Mouse (Mus musculus) thymus, postnatal 4 days (tissue): ENCODE measurements around the gene Mertk.

Source experiments
- DNase-seq: peaks from one replicate; pipeline ENCODE4 v3.0.0; 2021

Gene Mertk

DNA sequence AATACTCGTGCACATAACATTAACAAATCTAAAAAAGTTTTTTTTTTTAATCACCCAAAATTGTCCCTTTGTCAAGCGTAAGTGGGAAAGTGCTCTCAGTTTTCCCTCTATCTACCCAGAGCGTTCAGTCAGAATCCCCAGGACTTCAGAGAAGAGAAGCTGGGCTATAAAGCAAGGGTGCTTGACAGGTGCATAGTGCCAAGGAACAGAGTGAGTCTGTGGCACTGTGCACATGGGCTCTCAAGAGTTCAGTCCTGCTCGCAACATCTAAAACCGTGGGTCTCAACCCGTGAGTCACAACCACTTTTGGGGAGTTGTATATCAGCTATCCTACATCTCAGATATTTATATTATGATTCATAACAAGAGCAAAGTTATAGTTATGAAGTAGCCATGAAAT, 71.8 kb downstream of the Mertk start:
- no peak for DNase-seq

DNA sequence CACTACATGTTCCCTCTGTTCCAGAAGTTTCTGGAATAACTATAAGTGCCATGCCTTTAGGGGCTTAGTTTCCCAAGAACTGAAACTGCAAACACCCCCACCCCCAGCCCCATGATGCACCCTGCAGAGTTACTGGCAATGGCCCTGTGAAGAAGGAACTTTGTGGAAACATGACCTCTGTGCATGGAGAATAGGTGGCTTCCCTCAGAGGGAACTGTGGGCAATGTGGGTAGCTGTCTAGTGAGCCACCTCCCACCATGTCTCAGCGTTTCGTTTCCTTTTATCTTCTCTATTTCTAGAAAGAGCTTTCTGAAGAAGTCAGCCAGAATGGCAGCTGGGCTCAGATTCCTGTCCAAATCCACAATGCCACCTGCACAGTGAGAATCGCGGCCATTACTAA, 72.3 kb downstream of the Mertk start:
- DNase-seq = no peak

DNA sequence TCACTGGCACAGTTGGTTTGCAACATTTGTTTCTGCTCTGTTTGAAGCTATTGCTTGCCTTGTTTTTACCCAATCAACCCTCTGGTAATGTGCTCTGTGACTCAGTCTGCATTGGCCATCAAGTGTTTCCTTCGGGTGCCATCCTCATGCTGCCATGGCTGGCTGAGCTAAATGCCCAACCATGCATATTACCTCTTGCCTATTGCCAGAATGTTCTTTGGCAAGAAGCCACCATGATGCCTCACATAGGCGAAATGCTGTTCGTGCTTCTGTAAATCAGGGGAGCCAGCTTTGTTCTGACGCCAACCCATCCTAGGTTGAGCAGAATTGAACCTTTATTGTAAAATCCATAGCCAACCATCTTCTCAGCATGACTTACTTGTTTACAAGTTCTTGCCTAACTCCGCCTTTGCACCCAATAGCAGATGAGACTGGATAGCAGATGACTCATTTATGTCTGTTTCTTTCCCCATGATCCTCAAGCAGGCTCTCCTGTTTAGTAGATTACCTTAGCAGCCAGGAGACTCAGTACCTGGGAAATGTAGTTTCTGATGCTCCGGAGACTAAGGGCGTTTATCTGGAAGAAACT, 73.1 kb downstream of the Mertk start:
- no peak for DNase-seq

DNA sequence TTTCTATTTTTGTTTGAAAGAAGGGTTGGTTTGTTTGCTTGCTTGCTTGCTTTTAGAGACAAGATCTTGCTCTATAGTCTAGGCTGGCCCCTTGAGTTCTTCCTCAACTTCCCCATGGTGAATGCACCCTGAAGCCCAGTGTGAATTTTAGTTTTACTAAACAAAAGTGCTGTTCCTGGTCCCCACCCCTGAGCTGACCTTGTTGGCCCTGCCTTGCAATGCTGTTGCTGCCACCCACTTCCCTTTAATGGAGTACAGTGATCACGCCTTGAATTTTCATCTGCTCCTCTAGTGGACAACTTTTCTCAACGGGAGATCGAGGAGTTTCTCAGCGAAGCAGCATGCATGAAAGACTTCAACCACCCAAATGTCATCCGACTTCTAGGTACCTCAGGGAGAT, 83.5 kb downstream of the Mertk start:
- no peak for DNase-seq

DNA sequence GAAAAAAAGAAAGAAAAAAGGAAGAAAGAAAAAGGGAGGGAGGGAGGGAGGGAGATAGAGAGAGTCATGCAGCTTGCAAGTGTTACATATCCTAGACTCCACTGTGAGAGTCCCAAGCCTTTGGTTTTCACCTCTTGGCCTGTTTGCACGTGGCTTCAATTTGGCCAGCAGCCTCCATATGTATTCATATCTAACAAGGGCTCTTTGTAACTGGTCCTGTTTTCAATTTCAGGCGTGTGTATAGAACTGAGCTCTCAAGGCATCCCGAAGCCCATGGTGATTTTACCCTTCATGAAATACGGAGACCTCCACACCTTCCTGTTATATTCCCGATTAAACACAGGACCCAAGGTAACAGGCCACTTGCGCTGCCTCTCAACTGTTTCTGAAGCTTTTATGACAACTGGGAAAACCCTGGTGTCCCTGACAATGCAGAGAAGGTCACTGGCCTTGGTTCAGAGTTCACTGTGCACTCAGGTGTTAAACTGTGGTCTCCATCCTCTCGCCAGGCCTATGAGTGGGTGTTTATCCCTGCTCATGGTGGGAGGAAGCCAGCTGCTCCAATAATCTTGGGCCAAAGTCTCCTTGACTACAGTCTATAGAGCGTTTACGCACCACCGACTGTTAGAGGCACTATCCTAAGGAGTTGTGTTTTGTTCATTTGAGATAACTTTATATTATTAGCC, 85.0 kb downstream of the Mertk start:
- DNase-seq = no peak

DNA sequence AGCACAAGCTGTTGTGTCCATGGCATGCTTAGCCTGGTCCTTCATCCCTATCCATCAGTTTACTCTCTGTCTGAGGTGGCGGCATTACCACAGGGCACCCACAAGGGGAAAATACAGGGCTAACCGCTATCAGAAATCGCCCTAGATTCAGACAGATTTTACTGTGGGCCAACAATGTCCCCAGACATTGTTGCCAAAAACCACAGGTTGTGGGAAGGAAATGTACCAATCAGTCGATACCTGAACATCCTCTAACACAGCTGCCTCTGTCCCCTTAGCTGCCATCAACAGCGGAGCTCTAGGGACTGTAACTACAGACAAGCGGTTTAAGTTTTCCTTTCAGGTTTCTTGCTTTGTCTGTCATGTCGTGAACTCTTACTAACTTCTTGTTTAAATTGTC, 86.1 kb downstream of the Mertk start:
- DNase-seq = no peak

DNA sequence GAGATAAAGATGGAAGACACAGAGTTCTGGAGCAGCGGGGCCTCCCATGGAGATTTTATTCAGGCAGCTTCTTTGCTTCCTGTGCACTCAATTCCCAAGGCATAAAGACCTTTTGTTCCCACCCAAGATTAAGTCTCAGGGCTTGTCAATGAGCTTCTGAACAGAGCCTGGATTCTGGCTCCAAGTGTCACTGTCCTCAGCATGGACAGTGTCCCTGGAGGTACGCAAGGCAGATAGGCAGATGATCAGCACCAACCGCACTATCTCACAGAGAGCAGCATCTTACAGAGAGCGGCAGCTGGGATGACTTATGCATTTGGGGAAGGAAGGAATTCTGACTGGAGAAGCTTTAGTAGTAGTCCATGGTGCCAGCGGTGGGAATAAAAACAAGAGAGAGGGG, 87.6 kb downstream of the Mertk start:
- DNase-seq = no peak

DNA sequence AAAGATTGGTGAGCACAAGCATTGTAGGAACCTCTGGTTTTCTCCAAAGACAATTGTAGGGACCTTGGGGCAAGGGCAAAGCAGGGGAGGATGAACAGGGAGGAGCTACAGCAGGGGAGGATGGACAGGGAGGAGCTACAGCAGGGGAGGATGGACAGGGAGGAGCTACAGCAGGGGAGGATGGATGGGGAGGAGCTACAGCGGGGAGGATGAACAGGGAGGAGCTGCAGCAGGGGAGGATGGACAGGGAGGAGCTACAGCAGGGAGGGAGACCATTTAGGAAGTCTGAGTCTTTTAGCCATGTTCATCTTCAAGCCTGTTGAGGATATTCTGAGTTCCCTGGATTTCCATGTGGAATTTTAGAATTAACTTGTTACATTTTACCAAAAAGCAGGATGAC, 88.0 kb downstream of the Mertk start:
- DNase-seq = no peak

DNA sequence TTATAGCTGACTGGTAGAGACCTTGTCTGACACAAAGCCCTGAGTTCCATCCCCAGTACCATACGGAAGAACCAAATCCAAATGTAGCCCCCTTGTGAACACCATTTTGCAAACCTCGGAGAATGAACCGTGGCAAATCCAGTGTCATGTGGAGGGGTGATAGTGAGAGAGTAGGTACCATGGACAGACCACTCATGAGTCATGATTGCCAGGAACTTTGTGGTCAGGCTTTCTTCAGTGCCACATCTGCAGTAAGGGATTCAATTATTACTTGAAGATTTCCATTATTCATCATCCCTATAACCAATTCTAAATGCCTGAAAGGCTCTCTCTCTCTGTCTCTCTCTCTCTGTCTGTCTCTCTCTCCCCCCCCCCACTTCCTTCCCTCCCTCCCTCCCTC, 89.0 kb downstream of the Mertk start:
- DNase-seq = no peak

DNA sequence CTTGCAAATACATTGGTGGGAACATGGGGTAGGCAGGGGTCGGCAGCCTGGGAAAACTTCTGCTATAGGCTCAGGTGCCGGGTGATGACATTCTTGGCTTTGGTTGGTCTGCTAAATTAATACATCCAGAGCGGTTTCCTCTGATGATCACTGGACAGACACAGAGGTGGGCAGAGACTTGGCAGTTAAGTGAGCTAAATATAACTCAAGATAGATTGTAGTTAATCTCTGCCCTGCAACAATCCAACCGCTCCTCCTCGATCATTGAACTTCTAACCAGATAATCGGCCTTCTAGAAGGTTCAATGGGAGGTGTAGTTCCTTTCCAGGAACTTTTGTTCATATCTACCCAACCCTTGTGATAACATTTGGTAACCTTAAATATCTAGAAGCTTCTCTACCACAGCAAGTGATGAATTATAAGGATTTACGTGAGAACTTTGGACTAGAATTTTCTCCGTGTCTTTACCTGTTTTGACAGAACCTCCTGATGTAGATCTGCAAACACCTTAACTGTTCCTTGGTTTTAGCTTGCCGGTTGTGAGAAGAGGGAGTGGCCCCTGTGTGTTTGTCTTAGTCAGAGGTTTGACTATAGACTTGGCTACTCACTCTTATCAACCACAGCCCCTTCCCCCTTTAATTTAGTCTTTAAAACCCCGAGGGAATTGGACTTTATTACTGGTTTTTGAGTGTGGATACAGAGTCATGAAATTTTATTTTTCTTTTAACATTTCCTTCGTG, 92.3 kb downstream of the Mertk start:
- no peak for DNase-seq

DNA sequence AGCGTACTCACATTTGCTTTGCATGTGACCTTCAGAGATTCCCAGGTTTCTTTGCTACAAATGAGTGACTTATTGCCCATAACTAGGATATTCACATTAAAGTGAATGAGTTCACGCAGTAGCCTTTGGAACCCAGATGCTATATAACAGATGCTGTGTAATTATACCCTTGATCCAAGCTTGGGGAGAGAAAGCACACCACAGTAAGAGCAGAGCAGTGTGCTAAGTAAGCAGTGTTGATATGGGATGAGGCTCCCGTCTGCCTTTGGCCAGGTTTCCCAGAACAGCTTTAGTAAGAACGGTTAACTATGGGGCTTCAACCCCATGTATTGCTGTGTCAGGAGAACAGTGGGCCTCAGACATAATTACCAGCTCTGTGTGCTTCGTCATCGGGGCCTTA, 95.2 kb downstream of the Mertk start:
- no peak for DNase-seq

DNA sequence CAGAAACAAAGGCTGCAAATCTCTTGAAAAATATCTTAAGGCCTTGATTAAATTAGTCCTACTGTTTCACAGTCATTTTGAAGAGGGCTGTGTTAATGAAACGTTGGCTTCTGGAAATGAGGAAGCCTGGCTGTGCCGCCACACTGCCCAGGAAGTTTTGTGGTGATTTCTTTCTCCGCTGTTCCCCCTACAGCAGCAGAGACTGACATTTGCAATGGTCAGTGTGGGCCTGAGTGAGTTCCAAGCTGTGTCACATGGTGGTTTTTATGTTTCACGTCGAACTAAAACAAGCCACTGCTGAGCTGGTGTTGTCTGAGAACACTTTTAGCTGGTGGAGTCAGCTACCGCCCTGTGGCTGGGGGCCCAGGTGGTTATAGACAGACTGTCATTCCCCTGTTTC, 97.7 kb downstream of the Mertk start:
- no peak for DNase-seq

DNA sequence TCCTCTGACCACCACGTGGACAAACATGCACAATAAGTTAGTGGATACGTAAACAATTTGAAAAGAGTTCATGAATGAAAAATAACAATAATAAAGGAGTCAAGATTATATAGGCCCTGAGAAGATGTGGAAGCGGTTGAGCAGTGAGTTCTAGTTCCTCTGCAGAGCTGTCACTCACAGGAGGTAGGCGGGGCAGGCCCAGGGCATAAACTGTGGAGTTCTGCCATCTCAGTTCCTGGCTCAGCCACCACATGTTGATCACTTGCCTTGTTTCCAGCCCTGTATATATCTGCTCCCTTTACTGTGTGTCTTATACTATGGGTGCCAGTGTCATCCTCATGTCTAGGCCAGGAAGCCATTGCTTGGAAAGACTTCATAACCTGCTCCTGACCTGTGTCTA, 104.7 kb downstream of the Mertk start:
- no peak for DNase-seq

DNA sequence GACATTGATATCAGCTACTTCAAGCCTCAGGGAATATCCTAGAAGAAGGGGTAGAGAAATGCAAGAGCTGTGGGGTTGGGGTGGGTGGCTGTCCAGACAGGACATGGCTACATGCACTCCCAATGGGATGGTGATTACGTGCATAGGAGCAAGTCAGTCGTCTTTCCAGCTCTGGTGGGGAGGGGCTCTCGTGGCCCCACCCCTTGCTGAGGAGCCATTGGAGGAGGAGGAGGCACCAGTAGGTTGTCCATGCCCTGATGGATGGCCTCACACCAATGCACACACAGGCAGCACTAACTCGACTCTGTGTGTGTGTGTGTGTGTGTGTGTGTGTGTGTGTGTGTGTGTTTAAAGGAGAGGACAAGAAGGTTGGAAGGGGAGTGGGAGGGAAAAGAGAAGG, 106.6 kb downstream of the Mertk start:
- DNase-seq = no peak

DNA sequence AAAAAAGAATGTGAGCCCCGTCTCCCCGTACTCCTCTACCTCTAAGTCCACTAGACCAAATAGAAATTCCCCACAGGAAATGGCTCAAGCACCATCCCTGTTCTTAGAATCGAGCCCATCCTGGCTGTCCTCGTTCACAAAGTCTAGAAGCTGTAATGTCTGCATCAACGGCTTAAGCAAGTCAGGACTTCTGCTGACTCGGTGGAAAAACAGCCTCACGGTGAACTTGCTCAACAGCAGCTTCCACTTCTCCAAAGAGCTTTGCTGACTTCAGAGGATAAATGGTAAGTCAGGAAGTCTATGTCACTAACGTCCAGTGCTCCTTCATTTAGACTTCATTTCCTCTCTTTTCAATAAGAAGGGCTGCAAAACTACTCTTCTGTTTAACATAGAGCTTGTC, 107.8 kb downstream of the Mertk start:
- DNase-seq = no peak

DNA sequence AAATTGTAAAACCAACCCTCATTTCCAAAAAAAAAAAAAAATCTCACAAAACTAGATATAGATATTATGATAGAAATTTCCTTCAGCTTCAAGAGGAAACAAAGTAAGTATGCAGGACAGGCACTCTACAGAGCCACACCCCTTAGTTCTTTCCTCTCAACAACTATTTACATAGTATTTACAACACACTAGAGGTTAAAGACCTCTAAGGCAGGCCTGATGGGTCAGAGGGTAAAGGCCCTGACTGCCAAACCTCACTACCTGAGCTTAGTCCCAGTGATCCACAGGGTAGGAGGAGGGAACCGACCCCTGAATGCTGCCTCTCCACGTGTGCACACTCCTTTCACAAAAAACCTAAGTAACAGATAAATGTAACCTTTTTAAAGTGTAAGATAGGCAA, 114.0 kb downstream of the Mertk start:
- DNase-seq = no peak

DNA sequence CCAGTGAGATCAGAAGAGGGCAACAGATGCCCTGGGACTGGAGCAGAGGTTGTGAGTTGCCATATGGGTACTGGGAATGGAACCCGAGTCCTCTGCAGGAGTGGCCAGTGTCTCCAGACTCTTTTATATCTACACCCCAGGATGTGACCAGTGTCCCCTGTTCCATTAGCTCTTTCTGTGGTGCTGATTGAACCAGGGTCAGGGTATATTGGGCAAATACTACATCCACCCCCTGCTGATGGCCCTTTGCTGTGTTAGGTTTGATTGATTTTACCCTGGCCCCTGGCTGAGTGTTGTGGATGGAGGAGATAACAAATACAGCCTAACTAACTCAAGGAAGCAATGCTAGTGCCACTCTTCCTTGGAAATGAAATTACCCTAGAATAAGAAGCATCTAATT, 117.6 kb downstream of the Mertk start:
- no peak for DNase-seq

DNA sequence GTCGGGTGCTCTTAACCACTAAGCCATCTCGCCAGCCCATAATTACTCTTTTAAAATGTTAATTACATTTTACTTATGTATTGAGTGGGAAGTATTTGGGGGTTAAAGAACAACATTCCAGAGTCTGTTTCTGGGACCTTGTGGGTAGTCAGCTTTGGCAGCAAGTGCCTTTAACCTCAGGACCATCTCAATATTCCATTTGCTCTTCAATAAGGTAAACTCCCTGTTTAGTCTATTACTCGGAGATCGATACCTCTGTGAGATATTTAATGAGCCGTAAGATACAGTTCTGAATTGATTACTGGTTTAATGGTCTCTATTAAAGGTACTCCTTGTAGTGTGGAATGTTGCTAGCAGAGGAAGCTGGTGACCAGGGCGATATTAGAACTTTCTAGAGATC, 118.2 kb downstream of the Mertk start:
- DNase-seq = no peak

DNA sequence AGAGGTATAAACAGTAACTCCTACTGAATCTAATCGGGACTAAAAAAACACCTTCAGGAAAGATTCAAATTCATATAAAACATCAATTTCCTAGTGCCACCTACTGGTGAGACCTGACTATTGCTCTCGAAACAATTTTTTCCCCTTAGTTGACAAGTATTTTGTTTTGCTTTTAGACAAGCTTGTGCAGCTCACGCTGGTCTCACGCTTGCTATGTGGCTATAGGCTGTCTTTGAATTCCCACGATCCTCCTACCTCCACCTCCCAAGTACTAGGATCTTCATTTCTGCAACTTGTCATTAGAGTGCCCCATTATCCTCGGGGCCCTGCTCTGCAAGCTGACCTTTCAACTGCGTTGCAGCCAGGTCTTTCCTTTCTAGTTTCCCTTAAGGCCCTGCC, 118.6 kb downstream of the Mertk start:
- no peak for DNase-seq

DNA sequence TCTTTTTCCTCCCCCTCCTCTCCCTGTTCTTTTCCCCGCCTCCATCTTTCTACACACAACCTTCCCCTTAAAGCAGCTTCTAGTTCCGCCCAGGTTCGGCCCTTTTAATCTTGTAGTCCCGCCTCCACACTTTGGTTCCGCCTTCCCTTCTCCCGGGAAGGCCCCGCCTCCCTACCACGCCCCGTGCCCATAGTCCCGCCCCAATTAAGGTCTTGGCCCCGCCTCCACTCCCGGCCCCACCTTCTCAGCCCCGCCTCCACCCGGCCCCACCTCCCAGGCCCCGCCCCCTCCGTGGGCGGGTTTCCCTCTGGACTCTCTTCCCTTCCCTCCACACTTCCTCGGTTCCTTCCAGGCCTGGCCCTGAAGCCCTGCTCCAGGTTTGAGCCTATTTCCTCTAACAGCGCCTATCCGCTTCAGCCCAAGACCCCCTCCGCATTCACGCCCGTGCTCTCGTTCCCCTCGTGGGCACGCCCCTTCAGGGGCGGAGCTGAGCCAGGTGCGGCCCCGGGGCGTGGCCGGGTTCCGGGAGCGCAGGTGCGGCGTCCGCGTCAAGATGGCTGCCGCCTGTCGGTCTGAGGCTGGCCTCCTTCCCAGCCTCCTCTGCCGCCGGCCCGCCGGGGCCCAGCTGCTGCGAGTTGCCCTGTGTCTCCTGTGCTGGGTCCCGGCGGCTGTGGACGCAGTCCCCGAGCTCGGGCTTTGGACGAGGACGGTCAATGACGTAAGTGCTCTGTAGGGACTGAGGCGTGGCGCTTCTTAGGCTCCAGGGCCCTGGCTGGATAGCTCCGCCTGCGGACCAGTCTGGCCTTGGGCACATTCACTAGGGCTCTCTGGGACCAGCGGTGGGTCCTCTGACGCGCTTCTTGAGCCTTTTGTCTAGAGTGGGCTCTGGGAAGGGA, 119.3 kb downstream of the Mertk start, which contains the start of gene Tmem87b:
Gene Tmem87b (plus strand): TSS at position 333 of the 896 bp plus-strand sequence.
- DNase-seq = peak; percentile 98

DNA sequence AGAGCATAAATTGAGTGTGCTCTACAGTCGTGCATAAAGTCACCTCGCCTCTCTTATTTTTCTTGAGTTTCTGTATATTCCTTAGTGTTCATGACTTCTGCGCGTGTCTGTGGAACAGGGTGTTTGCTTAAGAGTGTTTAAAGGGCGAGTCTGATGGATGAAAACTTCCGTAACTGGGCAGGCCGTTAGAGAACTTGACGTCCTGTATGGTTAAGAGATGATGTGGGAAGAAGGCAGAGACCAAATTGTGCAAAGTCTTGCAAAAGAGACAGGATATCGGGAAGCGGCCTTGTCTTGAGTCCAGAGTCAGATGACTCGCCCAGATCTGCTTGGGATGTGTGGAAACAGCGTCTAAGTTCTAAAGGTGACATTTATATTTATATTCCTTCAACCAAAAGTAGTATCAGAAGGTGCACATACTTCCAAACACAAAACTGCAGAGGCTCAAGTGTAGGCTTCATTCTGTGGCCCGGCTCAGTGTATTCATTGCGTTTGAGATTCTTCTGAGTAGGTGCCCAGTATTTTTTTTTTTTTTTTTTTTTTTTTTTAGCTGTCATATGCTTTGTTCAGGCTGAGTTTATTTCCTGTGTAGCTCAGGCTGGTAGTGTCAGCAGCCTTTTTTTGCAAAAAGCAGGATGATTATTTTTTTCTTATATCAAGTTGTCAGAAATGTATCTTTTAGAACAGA, 120.3 kb downstream of the Mertk start:
- DNase-seq = no peak

DNA sequence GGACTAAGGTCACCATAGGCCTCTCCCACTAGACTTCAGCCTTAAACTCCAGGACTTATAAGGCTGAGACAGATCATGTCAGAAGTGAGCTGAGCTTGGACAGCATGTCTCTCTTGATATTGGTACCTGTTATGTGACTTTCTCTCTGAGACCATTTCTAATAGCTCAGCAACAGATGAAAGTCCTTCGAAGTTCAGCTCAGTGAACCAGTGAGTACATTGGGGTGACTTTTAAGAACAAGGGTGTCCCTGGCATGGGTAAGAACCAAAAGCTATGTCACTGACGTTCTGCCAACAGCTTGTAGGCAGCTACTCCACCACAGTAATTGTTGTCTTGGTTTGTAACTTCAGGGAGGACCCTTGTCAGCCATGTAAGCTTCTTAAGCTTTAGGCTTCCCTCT, 121.9 kb downstream of the Mertk start:
- DNase-seq = no peak

DNA sequence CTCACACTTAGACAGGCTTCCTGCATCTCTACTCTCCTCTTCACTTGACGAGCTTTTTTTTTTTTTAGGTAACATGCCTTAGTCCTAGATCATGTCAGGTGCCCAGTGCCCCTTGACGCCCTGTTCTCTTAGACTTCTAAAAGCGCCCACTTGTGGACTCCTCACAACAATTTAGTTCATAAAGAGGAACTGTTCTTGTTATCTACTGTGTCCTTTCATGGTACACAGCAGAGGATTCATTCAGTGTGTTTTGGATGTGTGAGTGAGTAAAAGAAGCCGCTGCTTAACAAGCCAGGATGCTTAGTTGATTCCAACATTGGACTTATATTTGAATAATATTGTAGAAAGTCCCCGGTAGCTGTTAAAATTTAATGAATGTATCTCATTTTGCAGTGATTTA, 125.1 kb downstream of the Mertk start:
- DNase-seq = no peak
